Mouse (Mus musculus) right cerebral cortex, adult 18-20 months (tissue): ENCODE data around the gene Ccdc138.
"Not testable (repeated sequence)": the region's sequence is repeated elsewhere in the genome, so short reads cannot be mapped to it uniquely, and the experiment has no call there.

Experiments used
- DNase-seq: peaks from one replicate; pipeline ENCODE4 v3.0.0; 2022; ENCODE audit warnings: mixed read lengths

Ccdc138 gene

DNA sequence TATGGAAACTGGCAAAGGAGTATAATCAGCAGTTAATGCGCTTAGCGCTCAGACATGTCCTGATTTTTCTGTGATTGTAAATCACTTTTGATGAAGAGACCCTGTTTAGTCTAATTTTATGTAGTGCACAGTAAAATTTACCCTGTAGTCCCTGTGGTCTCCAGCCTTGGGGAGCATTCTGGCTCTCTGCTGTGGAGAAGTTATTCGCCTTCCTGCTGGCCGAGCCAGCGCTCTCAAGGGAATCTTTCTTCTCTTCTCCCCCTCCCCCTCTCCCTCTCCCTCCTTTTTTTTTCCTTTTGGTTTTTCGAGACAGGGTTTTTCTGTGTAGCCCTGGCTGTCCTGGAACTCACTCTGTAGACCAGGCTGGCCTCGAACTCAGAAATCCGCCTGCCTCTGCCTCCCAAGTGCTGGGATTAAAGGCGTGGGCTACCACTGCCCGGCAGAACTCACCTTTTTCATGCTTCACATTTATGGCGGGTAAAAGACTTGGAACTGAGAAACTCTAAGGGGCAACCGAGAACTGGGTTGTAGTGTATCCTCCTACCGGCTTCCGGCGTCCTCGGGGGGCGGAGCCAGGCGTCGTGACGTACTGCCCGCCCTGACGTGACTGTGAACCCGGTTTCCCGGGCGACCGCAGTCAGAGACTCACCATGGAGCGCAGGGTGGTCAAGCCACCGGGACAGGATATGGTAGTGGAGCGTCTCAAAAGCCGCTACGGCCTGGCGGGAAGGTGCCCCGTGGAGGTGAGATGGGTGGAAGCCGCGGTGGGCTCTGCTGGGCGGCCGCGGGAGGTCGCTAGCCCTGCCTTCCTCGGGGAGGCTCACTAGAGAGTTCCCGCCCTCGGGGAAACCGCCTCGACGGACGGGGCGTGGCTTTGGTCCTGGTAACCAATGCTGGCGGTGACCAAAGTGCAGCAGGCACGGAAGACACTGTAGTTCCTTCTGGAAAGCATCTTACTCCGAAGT lies at the start of gene Ccdc138:
TSS of gene Ccdc138 (plus strand) at position 629 of the 965 bp plus-strand sequence.
- peak; percentile 93 for DNase-seq

DNA sequence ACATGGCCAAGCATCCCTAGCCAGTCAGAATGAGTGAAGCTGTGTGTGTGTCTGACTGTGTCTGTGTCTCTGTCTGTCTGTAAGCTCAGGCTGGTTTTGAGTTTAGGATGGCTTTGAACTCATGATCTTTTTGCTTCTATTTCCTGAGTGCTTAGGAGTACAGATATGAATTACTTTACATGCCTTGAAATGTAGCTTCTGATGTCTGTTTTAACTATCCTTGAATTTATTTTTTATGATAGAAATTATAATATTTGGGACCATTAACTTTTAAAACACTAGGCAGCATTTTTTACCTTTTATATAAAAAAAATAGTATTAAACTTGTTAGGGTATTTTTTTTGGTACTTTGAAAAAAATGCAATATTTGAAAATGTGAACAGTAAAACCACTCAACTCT lies 46.2 kb upstream of the Ccdc138 start:
- DNase-seq, result no peak

DNA sequence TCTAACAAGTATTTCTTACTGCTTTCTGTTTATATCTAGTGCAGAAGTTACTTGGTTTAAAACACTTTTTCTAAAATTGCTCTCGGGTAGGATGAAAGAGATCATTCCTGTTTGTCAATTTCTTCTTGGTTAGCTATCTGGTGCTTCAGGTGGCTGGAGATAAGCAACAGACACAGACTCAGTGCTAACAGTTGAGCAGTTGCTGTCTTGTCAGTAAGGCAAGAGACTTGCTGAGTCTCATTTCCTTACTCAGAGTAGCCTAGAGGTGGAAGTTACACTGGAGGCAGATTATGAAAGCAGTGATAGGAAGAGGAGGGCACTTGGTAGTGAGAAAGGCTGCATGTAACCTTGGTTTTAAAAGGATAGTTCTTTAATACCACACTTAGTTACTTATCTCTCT lies 45.6 kb upstream of the Ccdc138 start:
- no peak for DNase-seq

DNA sequence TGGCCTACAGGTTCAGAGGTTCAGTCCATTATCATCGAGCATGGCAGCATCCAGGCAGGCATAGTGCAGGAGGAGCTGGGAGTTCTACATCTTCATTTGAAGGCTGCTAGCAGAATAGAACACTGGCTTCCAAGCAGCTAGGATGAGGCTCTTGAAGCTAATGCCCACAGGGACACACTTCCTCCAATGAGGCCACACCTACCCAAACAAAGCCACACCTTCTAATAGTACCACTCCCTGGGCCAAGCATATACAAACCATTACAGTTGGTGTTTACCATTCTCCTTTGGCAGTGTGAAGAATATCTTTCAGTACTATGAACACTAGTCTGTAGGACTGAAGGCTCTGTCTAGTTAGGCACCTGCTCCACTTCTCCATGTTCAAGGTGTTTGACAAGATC lies 37.9 kb upstream of the Ccdc138 start:
- DNase-seq, result no peak

DNA sequence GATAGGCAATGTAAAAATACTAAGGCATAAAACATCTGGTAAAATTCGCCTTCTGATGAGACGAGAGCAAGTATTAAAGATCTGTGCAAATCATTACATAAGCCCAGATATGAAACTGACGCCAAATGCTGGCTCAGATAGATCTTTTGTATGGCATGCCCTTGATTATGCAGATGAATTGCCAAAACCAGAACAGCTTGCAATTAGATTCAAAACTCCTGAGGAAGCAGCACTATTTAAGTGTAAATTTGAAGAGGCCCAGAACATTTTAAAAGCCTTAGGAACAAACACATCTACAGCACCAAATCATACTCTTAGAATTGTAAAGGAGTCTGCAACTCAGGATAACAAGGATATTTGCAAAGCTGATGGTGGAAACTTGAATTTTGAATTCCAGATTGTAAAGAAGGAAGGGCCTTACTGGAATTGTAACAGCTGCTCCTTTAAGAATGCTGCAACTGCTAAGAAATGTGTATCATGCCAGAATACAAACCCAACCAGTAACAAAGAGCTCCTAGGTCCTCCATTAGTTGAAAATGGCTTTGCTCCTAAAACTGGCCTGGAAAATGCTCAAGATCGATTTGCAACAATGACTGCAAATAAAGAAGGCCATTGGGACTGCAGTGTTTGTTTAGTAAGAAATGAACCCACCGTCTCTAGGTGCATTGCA lies 20.5 kb upstream of the Ccdc138 start:
- peak; percentile 33 for DNase-seq

DNA sequence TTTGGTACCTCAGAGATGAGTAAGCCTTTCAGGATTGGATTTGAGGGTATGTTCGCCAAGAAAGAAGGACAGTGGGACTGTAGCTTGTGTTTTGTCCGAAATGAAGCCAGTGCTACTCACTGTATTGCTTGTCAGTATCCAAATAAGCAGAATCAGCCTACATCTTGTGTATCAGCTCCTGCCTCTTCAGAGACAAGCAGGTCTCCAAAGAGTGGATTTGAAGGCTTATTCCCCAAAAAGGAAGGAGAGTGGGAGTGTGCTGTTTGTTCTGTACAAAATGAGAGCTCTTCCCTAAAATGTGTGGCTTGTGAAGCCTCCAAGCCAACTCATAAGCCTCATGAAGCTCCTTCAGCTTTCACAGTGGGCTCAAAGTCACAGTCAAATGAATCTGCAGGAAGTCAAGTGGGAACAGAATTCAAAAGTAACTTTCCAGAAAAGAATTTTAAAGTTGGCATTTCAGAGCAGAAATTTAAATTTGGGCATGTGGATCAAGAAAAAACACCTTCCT lies 19.6 kb upstream of the Ccdc138 start:
- DNase-seq, result peak; percentile 34

DNA sequence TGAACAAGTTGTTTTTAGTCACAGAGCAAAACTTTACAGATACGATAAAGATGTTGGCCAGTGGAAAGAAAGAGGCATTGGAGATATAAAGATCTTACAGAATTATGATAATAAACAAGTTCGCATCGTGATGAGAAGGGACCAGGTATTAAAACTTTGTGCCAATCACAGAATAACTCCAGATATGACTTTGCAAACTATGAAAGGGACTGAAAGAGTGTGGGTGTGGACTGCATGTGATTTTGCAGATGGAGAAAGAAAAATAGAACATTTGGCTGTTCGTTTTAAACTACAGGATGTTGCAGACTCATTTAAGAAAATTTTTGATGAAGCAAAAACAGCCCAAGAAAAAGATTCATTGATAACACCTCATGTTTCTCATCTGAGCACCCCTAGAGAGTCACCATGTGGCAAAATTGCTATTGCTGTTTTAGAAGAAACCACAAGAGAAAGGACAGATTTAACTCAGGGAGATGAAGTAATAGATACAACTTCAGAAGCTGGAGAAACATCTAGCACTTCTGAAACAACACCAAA lies 17.7 kb upstream of the Ccdc138 start:
- peak; percentile 11 for DNase-seq

DNA sequence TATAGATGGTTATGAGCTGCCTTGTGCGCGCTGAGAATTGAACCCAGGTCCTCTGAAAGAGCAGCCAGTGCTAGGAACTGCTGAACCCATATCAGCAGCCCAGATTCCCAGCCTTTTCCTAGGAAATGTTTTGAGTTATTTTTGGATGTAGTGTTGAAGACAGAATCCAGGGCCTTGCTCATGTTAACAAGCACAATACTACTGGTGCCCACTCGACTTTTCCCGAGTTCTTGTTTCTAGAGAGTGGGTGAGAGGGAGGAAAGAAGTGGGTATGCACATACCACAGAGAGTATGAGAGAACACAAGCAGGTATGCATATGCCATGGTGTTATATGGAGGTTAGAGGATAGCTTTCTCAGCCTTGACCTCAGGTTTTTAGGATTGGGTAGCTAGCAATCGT lies 6.7 kb upstream of the Ccdc138 start:
- DNase-seq, result no peak

DNA sequence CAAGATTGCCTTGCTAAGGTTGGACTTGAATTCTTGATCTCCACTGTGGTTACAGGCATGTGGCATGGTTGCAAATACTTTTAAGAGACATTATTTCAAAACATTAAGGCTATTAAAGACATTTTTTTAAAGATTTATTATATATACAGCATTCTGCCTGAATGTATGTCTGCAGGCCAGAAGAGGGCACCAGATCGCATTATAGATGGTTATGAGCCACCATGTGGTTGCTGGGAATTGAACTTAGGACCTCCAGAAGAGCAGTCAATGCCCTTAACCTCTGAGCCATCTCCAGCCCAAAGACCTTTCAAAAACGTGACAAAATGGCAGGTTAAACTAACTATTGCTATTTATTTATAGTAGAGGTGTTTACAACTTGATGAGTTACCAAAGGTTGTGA lies 2.1 kb upstream of the Ccdc138 start:
- no peak for DNase-seq

DNA sequence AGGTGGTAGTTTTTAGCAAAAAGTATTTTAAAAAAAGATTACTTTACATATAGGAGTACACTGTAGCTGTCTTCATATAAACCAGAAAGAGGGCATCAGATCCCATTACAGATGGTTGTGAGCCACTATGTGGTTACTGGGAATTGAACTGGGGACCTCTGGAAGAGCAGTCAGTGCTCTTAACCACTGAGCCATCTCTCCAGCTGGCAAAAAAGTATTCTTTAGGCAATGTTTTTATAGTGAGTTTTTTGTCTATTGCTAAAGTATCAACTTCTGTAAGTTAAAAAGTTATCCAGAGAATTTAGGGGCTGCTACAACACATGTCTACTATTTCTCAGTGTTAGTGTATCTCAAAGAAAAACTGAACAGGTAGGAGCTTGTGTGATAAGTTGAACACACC lies 1.0 kb upstream of the Ccdc138 start:
- no peak for DNase-seq

DNA sequence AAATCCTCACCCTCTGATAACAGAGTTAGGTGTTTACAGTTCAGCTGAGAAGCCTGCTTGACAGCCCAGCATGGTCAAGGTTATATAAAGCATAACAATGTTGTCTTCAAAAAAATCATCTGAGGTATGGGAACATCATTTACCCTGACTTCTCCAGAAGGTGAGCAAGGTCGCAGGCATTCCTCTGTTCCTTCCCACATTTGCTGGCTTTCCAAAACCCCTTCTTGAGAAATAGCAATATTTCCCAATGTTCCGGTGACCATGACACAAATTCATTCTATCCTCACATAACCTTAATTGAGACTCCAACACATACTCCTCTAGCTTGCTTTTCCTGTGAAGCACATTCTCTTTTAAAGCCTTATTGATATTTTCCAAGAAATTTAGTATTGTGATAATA lies 768 bp downstream of the Ccdc138 start:
- DNase-seq, result no peak

DNA sequence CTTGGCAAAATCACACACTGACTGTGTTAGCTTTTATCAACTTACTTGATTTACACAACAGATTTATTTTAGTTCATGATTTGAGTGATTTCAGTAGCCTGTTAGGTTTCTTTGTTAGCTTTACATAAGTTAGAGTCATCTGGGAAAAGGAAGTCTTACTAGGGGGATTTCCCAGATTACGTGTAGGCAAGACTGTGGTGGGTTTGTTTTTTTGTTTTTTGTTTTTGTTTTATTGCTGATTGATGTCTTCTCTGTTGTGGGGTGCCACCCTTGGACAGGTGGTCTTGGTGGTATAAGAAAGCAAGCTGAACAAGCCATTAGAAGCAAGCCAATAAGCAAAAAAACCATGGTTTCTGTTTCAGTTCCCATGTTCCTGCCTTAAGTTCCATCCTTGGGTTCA lies 31.6 kb downstream of the Ccdc138 start:
- DNase-seq, result no peak

DNA sequence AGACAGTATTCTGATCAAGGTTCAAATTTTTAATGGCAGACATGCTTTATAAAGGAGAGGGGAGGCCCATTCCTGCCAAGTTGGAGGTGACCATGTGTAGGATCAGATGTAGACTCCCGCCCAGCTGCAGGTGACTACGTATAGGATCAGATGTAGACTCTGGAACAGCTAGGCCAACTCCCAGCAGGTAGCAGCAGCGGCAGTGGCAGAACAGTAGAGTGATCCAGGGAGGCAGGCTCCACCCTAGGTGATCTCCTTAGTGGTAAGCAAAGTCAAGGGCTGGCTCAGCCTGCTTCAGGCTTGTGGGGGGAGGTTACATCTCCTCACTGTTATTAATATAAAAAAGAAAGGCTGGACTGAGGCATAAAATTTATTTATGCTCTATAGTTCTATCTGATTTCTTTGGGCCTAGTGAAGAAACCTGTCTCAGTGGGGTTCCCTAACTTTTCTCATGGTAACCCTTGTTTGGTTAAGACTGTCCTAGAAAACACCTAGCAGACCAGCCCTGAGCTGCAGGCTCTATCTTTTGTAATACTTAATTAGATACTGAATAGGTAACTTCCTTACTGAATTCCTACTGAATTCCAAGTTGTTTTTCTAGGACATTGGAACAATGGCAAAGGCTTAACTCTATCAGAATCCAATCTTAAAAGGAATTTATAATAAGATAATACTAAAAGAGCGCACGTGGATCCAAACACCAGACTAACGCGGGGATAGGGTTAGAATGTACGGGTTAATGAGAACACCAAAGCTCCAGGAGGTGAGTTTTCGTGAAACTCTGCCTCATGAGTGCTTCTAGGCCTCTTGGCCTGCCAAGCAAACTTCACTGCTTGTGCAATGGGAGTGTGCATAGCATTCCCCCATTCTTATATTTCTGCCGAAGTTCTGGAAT lies 33.4 kb downstream of the Ccdc138 start:
- no peak for DNase-seq

DNA sequence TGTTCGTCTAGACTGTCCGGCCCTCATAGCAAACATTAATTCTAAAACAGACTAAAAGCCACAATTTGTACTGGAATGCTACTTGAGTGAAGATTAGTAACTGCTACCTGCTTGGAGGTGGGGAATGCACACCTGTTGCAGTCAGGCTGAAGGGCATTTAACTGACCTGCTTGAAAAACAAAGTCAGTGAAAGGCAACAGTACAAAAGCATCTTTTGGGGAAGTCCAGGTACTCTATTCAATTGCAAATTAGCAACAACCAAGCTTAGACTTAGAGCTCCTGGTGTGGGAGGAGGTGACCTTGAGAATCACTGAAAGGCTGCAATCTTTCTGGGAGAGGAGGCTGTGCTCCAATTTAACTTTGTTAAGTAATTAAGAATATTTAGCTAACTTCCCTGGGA lies 34.4 kb downstream of the Ccdc138 start:
- no peak for DNase-seq

DNA sequence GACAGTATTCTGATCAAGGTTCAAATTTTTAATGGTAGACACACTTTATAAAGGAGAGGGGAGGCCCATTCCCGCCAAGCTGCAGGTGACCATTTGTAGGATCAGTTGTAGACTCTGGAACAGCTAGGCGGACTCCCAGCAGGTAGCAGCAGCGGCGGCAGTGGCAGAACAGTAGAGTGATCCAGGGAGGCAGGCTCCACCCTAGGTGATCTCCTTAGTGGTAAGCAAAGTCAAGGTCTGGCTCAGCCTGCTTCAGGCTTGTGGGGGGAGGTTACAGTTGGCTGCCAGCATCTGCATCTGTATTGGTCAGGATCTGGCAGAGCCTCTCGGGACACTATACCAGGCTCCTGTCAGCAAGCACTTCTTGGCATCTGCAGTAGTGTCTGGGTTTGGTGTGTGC lies 38.5 kb downstream of the Ccdc138 start:
- DNase-seq, result not testable (repeated sequence)

DNA sequence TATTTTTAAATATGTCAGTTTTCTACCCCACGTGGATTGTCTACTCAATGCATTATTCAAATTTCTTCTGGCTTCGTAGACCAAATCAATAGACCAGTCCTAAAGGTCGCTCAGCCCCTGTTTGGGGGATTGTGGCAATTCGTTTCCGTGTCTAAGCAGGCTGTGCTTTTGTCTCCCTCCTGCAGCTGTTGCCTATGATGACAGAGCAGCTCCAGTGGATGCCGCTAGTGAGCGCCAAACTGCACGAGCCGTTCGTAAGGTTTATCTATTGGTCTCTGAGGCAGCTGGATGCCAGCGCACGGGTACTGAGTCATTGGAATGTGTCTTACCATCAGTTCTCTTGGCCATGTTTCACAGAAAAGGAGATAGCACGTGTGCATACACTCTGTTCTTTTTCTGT lies 42.9 kb downstream of the Ccdc138 start:
- DNase-seq, result no peak

DNA sequence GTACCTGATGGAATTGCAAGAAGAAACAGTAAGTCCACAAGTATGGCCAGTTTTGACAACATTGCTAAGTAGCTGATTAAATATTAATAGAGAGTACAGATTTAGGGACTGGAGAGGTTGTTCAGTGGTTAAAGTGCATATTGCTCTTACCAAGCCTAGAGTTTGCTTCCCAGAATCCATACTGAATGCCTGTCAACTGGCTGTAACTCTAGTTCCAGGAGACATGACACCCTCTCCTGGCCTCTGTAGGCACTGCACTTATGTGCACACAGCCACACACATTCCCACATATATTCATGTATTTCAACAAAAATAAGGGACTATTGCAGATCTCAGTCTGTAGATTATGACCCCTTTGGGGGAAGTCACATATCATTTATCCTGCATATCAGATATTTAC lies 51.0 kb downstream of the Ccdc138 start:
- DNase-seq, result no peak

DNA sequence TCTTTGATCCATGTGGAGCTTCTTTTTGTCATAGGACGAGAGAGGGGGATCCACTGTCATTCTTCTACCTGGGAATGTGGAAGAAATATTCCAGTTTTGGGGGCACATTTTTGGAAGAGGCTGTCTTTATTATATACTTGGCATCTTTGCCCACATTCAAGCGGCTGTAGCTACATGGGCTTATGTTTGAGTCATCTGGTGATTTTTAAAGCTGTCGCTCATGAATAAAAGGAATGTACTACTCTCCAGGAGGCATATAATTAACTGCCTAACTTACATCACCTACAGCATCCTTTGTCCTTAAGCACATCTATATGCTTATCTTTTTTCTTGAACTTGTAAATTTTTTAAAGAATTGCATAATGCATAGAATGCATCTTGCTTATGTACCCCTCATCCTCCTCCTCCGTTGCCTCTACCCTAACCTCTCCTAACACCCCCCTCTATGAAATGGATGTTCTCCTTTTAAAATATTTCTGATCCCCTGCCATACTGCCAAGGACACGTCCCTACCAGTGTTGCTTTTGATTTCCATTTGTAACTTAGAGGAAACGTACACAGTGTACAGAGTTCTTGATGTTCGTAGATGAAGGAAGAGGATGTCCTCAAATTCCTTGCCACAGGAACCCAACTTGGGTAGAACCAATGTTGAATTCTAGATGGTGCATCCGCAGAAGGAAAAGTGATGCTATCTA lies 57.1 kb downstream of the Ccdc138 start:
- no peak for DNase-seq

DNA sequence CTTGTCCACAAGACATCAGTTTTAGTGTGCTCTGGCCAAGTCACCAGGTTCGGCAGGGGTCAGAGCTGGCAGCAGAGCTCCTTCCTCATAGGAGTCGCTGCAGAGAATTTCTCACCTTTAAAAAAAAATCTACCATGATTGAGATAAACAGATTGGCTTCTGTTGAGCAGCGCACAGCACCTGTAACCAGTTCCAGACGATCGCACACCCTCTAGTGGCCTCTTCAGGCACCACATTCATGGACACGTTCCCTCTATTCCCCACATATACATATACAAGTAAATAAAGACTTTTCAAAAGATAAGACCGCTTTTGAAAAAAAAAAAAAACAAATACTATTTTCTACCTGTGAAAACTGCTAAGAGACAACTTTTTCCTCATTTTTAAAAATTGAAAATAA lies 61.4 kb downstream of the Ccdc138 start:
- peak; percentile 52 for DNase-seq

DNA sequence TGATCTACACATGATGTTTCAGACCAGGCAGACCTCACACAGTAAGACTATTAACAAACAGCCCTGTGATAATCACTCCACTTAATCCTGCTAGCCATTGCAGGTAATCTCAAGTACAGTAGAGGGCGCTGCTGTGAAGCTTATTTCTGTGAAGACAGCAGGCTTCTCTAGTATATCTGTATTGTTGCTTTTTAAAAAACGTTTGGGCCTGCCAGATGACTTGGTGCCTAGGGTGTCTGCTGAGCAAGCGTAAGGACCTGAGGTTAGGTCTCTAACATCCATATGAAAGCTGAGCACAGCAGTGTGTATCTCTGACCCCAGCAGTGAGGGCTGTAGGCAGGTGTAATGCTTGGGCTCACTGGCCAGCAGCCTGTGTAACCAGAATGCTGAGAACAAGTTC lies 62.2 kb downstream of the Ccdc138 start:
- DNase-seq, result no peak

DNA sequence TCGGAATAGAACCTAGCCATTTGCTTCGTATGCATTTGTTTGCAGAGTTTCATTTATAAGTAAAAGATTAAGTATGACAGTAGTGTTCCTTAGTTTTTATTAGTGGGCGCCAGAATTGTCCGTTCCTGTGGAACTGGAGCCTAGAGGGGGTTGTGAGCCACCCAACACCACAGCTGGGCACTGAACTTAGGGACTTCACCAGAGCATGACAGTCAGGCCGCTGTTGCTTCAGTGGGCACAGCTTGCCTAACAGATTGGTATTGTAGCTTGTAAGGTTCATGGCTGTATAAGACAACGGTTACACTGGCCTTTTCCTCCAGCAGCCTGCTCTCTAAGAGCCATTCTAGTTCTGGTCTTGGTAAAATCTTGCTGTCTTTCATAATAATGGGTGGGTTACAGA lies 62.8 kb downstream of the Ccdc138 start:
- DNase-seq, result no peak
